17 mouse cellular contexts compared by ENCODE assay signal in genomic region chr13:72445336-72445735, GRCm38 (mm10).
"Had no signal": no experiment of that assay in that cellular context is flagged by ENCODE, and none has a peak within 500 bp of the region (broad histone marks: within the 10 kb centered on the region; RNA-seq: fewer than 3 reads in every experiment).

No protein-coding gene starts in this region.

- H3K9me3 ChIP-seq: lung, embryonic 15.5 days; midbrain, embryonic 13.5 days; midbrain, embryonic 15.5 days; neural tube, embryonic 12.5 days; stomach, embryonic 15.5 days had no signal

- H3K27ac ChIP-seq: lung, embryonic 15.5 days; macrophage; midbrain, embryonic 13.5 days; midbrain, embryonic 15.5 days; neural tube, embryonic 12.5 days; stomach, embryonic 15.5 days; stomach, postnatal 0 days had no signal

- H3K9ac ChIP-seq: lung, embryonic 15.5 days; midbrain, embryonic 13.5 days; midbrain, embryonic 15.5 days; neural tube, embryonic 12.5 days; stomach, embryonic 15.5 days had no signal

- H3K4me2 ChIP-seq: lung, embryonic 15.5 days; midbrain, embryonic 11.5 days; midbrain, embryonic 13.5 days; midbrain, embryonic 15.5 days; neural tube, embryonic 12.5 days; stomach, embryonic 15.5 days had no signal

- DNase-seq: lung, adult 2 months; lung, postnatal 14 days; lung, postnatal 36 days; right cerebral cortex, postnatal 14 days; thymus, adult 2 months; thymus, postnatal 25 days; thymus, postnatal 4 days had no signal

- ATAC-seq: lung, postnatal 0 days; midbrain, embryonic 13.5 days; midbrain, embryonic 15.5 days had no signal

- H3K36me3 ChIP-seq: lung, embryonic 15.5 days; midbrain, embryonic 13.5 days; midbrain, embryonic 15.5 days; neural tube, embryonic 12.5 days; stomach, embryonic 15.5 days had no signal

- H3K27me3 ChIP-seq: lung, embryonic 15.5 days; megakaryocyte, embryonic 14.5 days; midbrain, embryonic 13.5 days; midbrain, embryonic 15.5 days; neural tube, embryonic 12.5 days; stomach, embryonic 15.5 days had no signal

- H3K4me3 ChIP-seq: lung, embryonic 15.5 days; megakaryocyte, embryonic 14.5 days; midbrain, embryonic 13.5 days; midbrain, embryonic 15.5 days; neural tube, embryonic 12.5 days; stomach, embryonic 15.5 days had no signal

- H3K4me1 ChIP-seq: lung, embryonic 15.5 days; megakaryocyte, embryonic 14.5 days; midbrain, embryonic 13.5 days; midbrain, embryonic 15.5 days; neural tube, embryonic 12.5 days; stomach, embryonic 15.5 days had no signal
